Mouse (Mus musculus) heart, embryonic 14.5 days (tissue): ENCODE measurements at regions not wholly inside any gene's neighbourhood (a gene's known extent, or its start where the extent isn't known, plus 50 kb on each side); places are given as distances from the start of the nearest gene placed in this dataset.

ENCODE experiments used
- ATAC-seq: fragments of 200-750 bp; cut with Nextera tagmentation; 2 replicates; pipeline ENCODE4 v1.8.0; 2017; ENCODE audit warnings: low read depth, moderate TSS enrichment; ENCODE audit not compliant: insufficient number of reproducible peaks, insufficient read depth, low FRiP score
- H3K27ac ChIP-seq, 2 experiments: fragments of 200-500 bp in 1 of 2; fragments of 300-500 bp in 1 of 2; sonication (generic) in 1 of 2; replicated peaks in 1 of 2; 2 replicates each; pipeline ENCODE4 v1.5.1; 2012 to 2014; ENCODE audit warnings: low read depth in 2 of 2, low read length in 2 of 2, control low read depth in 1 of 2, mild to moderate bottlenecking in 1 of 2, mixed read lengths in 1 of 2; ENCODE audit not compliant: control insufficient read depth in 1 of 2, insufficient read depth in 1 of 2
- H3K27me3 ChIP-seq: fragments of 300-500 bp; sonication (generic); 2 replicates; pipeline ENCODE4 v1.6.1; 2014; ENCODE audit warnings: mild to moderate bottlenecking, low read length, control low read depth; ENCODE audit not compliant: control insufficient read depth, insufficient read depth
- H3K36me3 ChIP-seq: fragments of 300-500 bp; sonication (generic); 2 replicates; pipeline ENCODE4 v1.6.1; 2014; ENCODE audit warnings: mild to moderate bottlenecking, control low read depth, low read length, mixed read lengths; ENCODE audit not compliant: control insufficient read depth, insufficient read depth
- H3K4me1 ChIP-seq, 2 experiments: fragments of 200-500 bp in 1 of 2; fragments of 300-500 bp in 1 of 2; sonication (generic) in 1 of 2; 2 replicates each; pipeline ENCODE4 v1.6.1; 2012 to 2014; ENCODE audit warnings: low read length in 2 of 2, control low read depth in 1 of 2, mixed read lengths in 1 of 2; ENCODE audit not compliant: control insufficient read depth in 2 of 2, insufficient read depth in 2 of 2
- H3K4me2 ChIP-seq: fragments of 300-500 bp; sonication (generic); 2 replicates; pipeline ENCODE4 v1.6.1; 2014; ENCODE audit warnings: mild to moderate bottlenecking, low read length
- H3K4me3 ChIP-seq, 2 experiments: fragments of 200-500 bp in 1 of 2; fragments of 300-500 bp in 1 of 2; sonication (generic) in 1 of 2; 2 replicates each; pipeline ENCODE4 v1.5.1; 2012 to 2014; ENCODE audit warnings: low read length in 2 of 2, mild to moderate bottlenecking in 2 of 2, control low read depth in 1 of 2, low read depth in 1 of 2, moderate library complexity in 1 of 2; ENCODE audit not compliant: control insufficient read depth in 1 of 2, insufficient read depth in 1 of 2
- H3K9ac ChIP-seq: fragments of 300-500 bp; sonication (generic); 2 replicates; pipeline ENCODE4 v1.6.1; 2014; ENCODE audit warnings: mild to moderate bottlenecking, low read length
- H3K9me3 ChIP-seq: fragments of 300-500 bp; sonication (generic); 2 replicates; pipeline ENCODE4 v1.6.1; 2016; ENCODE audit warnings: low read length, control low read depth; ENCODE audit not compliant: control insufficient read depth
- WGBS: fragments of 180-500 bp; shearing (Covaris S2); extraction: QIAGEN DNeasy Blood & Tissue Kit; methylation state at CpG from one replicate; pipeline ENCODE4 v1.1.7; 2014; 5-methylcytosine and 5-hydroxymethylcytosine counted together

GRCm38 (mm10) chr1:35600847-35601246 is 467.4 kb upstream of the Hs6st1 start:
- ATAC-seq, result no peak
- no peak overlapping the region for H3K4me3 ChIP-seq
- H3K9me3 ChIP-seq, result 0 out of 2 replicates have a peak, but pooled peaks cover 3% of the 10 kb centered on the region
- H3K4me2 ChIP-seq, result no peak overlapping the region
- H3K27ac ChIP-seq, result no peak overlapping the region
- H3K4me1 ChIP-seq, result no peaks in the 10 kb centered on the region
- H3K27me3 ChIP-seq, result no peaks in the 10 kb centered on the region
- no peaks in the 10 kb centered on the region for H3K36me3 ChIP-seq
- no peak overlapping the region for H3K9ac ChIP-seq
- WGBS, result 91% methylated on average over 3 of the region's 3 CpGs

GRCm38 (mm10) chr1:35615131-35615530 is 453.1 kb upstream of the Hs6st1 start:
- H3K9me3 ChIP-seq, result no peaks in the 10 kb centered on the region
- no peaks in the 10 kb centered on the region for H3K36me3 ChIP-seq
- no peak overlapping the region for H3K9ac ChIP-seq
- no peak overlapping the region for H3K27ac ChIP-seq
- H3K4me3 ChIP-seq, result no peak overlapping the region
- 71% methylated on average over 3 of the region's 3 CpGs for WGBS
- no peak overlapping the region for H3K4me2 ChIP-seq
- no peak for ATAC-seq
- H3K4me1 ChIP-seq, result no peaks in the 10 kb centered on the region
- no peaks in the 10 kb centered on the region for H3K27me3 ChIP-seq

GRCm38 (mm10) chr1:35619476-35619875 is 448.7 kb upstream of the Hs6st1 start:
- Histone ChIP-seq H3K27ac (no peak overlapping the region), H3K4me1 (no peaks in the 10 kb centered on the region), H3K9me3 (no peaks in the 10 kb centered on the region), H3K4me3 (no peak overlapping the region), H3K4me2 (no peak overlapping the region), H3K27me3 (no peaks in the 10 kb centered on the region), H3K36me3 (no peaks in the 10 kb centered on the region), H3K9ac (no peak overlapping the region)
- ATAC-seq, result no peak
- WGBS, result 52% methylated on average over 4 of the region's 4 CpGs

GRCm38 (mm10) chr1:35642595-35642994 is 425.6 kb upstream of the Hs6st1 start:
- no peak overlapping the region for H3K9ac ChIP-seq
- no peaks in the 10 kb centered on the region for H3K27me3 ChIP-seq
- no peak overlapping the region for H3K27ac ChIP-seq
- WGBS, result 22% methylated on average over 7 of the region's 7 CpGs
- H3K4me3 ChIP-seq, result no peak overlapping the region
- H3K9me3 ChIP-seq, result no peaks in the 10 kb centered on the region
- H3K4me2 ChIP-seq, result no peak overlapping the region
- H3K4me1 ChIP-seq, result peaks cover 0 to 3% of the 10 kb centered on the region in 2 experiments; a peak in 1 of 4 replicates
- no peak for ATAC-seq
- H3K36me3 ChIP-seq, result no peaks in the 10 kb centered on the region

- no peak overlapping the region for H3K4me3 ChIP-seq
- H3K36me3 ChIP-seq, result no peaks in the 10 kb centered on the region
- H3K4me1 ChIP-seq, result no peaks in the 10 kb centered on the region
- H3K27me3 ChIP-seq, result no peaks in the 10 kb centered on the region
- ATAC-seq, result no peak
- no peak overlapping the region for H3K27ac ChIP-seq
- H3K9me3 ChIP-seq, result peaks cover 5% of the 10 kb centered on the region; the same call in 1 of the 2 replicates
- no peak overlapping the region for H3K4me2 ChIP-seq
- no peak overlapping the region for H3K9ac ChIP-seq
- WGBS, result 77% methylated on average over 13 of the region's 13 CpGs
These were observed 414.9 kb upstream of the Hs6st1 start for GRCm38 (mm10) chr1:35653119-35653956.

- no peak for ATAC-seq
- H3K36me3 ChIP-seq, result no peaks in the 10 kb centered on the region
- H3K27me3 ChIP-seq, result no peaks in the 10 kb centered on the region
- H3K9ac ChIP-seq, result no peak overlapping the region
- H3K4me3 ChIP-seq, result no peak overlapping the region
- H3K27ac ChIP-seq, result no peak overlapping the region
- no peak overlapping the region for H3K4me2 ChIP-seq
- H3K4me1 ChIP-seq, result no peaks in the 10 kb centered on the region
- no peaks in the 10 kb centered on the region for H3K9me3 ChIP-seq
- WGBS, result 82% methylated on average over 4 of the region's 4 CpGs
These were observed 405.2 kb upstream of the Hs6st1 start for GRCm38 (mm10) chr1:35663006-35663405.

GRCm38 (mm10) chr1:35673524-35673923 is 394.7 kb upstream of the Hs6st1 start:
- Histone ChIP-seq H3K4me1 (no peaks in the 10 kb centered on the region), H3K36me3 (no peaks in the 10 kb centered on the region), H3K4me2 (no peak overlapping the region), H3K9me3 (no peaks in the 10 kb centered on the region), H3K4me3 (no peak overlapping the region), H3K27me3 (no peaks in the 10 kb centered on the region), H3K27ac (no peak overlapping the region), H3K9ac (no peak overlapping the region)
- WGBS, result 75% methylated on average over 4 of the region's 4 CpGs
- no peak for ATAC-seq

GRCm38 (mm10) chr1:35673992-35674391 is 394.2 kb upstream of the Hs6st1 start:
- 79% methylated on average over 1 of the region's 1 CpGs for WGBS
- no peak overlapping the region for H3K9ac ChIP-seq
- ATAC-seq, result no peak
- H3K4me1 ChIP-seq, result no peaks in the 10 kb centered on the region
- no peaks in the 10 kb centered on the region for H3K27me3 ChIP-seq
- no peaks in the 10 kb centered on the region for H3K36me3 ChIP-seq
- H3K27ac ChIP-seq, result no peak overlapping the region
- no peak overlapping the region for H3K4me2 ChIP-seq
- H3K4me3 ChIP-seq, result no peak overlapping the region
- no peaks in the 10 kb centered on the region for H3K9me3 ChIP-seq
